Mouse (Mus musculus) embryonic fibroblast, embryonic 13.5 days (primary cell): ENCODE data around the gene Cdk19. TPM values are rescaled to one million over a fixed set of nuclear protein-coding genes. Genes with fewer than 3 reads are reported as not detected.
"Not testable (repeated sequence)": the region's sequence is repeated elsewhere in the genome, so short reads cannot be mapped to it uniquely, and the experiment has no call there.

ENCODE experiments used
- H3K27ac ChIP-seq: 2 replicates; pipeline ENCODE4 v1.5.1; 2012; ENCODE audit warnings: low read length, control low read depth, inconsistent platforms; ENCODE audit not compliant: insufficient read depth
- H3K4me1 ChIP-seq: 2 replicates; pipeline ENCODE4 v1.6.1; 2011; ENCODE audit warnings: low read length; ENCODE audit not compliant: control insufficient read depth, insufficient read depth
- H3K4me3 ChIP-seq: 2 replicates; pipeline ENCODE4 v1.5.1; 2011; ENCODE audit warnings: mild to moderate bottlenecking, control low read depth, low read length; ENCODE audit not compliant: insufficient read depth
- CTCF ChIP-seq: IDR thresholded peaks from 2 replicates; pipeline ENCODE4 v1.5.1; 2011; ENCODE audit warnings: mild to moderate bottlenecking, control low read depth, low read length, moderate library complexity, borderline replicate concordance; ENCODE audit not compliant: insufficient read depth
- POLR2A ChIP-seq: IDR thresholded peaks from 2 replicates; pipeline ENCODE4 v1.6.1; 2011; ENCODE audit warnings: low read depth, mild to moderate bottlenecking, control low read depth, low read length, moderate library complexity
- polyA plus RNA-seq: library from polyadenylated mRNA; stranded (reverse); fragments of >200 nt; gene quantifications from 2 replicates; pipeline ENCODE4 v1.2.4, GENCODE M21; 2011; ENCODE audit warnings: low read depth; ENCODE audit not compliant: missing spikeins, insufficient read length

Gene Cdk19
- polyA plus RNA-seq, 1 experiment, result 18.8 TPM

DNA sequence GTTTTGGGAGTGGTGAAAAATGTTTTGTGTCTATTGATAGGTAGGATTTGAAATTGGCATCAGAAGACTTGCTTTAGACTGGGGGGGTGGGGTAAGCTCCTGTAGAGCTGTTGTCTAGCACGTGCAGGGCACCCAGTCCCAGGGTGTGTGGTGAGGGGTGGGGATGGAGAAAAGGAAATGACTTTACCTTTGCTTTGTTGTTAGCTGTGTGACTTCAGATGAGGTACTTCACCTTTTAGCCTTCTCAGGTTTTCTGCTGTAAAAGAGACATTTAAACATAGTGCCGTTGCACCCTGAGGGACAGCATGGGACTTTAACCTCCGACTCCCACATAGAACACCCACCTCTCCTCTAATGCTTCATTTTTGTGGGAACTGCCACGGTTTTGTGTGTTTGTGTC is 80.5 kb downstream of the Cdk19 start:
- no peak overlapping the region for H3K27ac ChIP-seq
- no peak overlapping the region for H3K4me3 ChIP-seq
- H3K4me1 ChIP-seq, result 0 out of 2 replicates have a peak, but pooled peaks cover 4% of the 10 kb centered on the region
- TF ChIP-seq POLR2A (no peak), CTCF (no peak)

GRCm38 (mm10) chr10:40420703-40421102 is 81.3 kb downstream of the Cdk19 start:
- Histone ChIP-seq H3K4me3 (no peak overlapping the region), H3K4me1 (0 out of 2 replicates have a peak, but pooled peaks cover 4% of the 10 kb centered on the region), H3K27ac (no peak overlapping the region)
- TF ChIP-seq POLR2A (no peak), CTCF (no peak)

DNA sequence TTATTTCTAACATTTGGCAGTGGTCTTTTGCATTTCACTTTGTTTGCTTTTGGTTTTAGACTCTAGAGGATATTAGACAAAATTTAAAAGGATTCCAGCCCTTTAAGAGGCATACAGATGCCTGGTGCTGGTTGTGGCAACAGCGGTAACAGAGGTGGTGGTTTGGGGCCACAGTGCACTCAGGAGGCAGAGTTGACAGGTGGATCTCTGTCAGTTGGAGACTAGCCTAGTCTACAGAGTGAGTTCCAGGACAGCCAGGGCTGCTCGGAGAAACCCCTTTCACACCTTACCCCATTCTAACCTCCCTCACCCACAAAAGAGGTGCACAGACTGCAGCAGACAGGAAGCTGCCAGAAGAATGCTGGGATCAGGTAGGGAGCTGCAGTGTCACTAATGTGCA is 82.4 kb downstream of the Cdk19 start:
- Histone ChIP-seq H3K4me1 (0 out of 2 replicates have a peak, but pooled peaks cover 2% of the 10 kb centered on the region), H3K27ac (no peak overlapping the region), H3K4me3 (no peak overlapping the region)
- no peak for TF ChIP-seq CTCF
- no peak for TF ChIP-seq POLR2A

- Histone ChIP-seq H3K4me3 (no peak overlapping the region), H3K27ac (no peak overlapping the region), H3K4me1 (no peaks in the 10 kb centered on the region)
- TF ChIP-seq POLR2A, result no peak
- TF ChIP-seq CTCF, result no peak
Measured at GRCm38 (mm10) chr10:40422696-40423095, 83.3 kb downstream of the Cdk19 start.

DNA sequence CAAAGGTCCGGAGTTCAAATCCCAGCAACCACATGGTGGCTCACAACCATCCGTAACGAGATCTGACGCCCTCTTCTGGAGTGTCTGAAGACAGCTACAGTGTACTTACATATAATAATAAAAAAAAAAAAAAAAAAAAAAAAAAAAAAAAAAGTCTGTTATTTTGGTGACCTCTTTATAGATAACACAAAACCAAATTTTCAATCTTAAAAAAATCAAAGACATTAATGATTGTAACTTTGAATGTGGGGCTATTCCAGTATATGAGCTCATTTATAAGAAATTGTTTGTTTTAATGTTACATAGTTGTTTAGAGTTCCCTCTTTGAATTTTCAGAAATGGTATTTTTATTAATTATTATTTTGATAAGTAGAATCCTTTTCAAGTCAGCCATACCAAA is 85.1 kb downstream of the Cdk19 start:
- H3K4me3 ChIP-seq, H3K4me1 ChIP-seq, H3K27ac ChIP-seq: not testable (repeated sequence)

GRCm38 (mm10) chr10:40425243-40426095 is 86.1 kb downstream of the Cdk19 start:
- H3K27ac ChIP-seq, result no peak overlapping the region
- no peak overlapping the region for H3K4me3 ChIP-seq
- no peaks in the 10 kb centered on the region; the same call in 1 of the 2 replicates for H3K4me1 ChIP-seq
- TF ChIP-seq CTCF (no peak), POLR2A (no peak)

- H3K4me3 ChIP-seq, result no peak overlapping the region
- no peaks in the 10 kb centered on the region; the same call in 1 of the 2 replicates for H3K4me1 ChIP-seq
- no peak for TF ChIP-seq CTCF
- no peak for TF ChIP-seq POLR2A
- H3K27ac ChIP-seq, result no peak overlapping the region
Measured at GRCm38 (mm10) chr10:40426096-40426450, 86.7 kb downstream of the Cdk19 start.

DNA sequence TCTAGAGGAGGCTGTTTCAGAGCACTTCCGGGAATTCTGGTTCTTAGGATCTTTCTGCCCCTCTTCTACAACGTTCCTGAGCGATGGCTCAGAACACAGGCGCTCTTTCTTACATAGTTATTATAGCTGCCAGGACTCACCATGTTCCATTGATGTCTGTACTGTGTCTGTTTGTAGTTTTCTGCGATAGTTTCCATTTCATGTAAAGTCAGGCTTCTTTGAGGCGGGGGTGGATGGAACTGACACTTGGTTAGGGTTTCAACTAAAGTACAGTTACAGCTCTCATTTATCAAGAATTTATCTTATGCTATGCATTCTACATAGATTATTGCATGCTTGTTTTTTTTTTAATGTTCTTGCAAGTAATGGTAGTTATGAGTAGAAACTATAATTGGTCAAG is 89.3 kb downstream of the Cdk19 start:
- H3K4me3 ChIP-seq, result no peak overlapping the region
- H3K27ac ChIP-seq, result no peak overlapping the region
- no peak for TF ChIP-seq CTCF
- no peak for TF ChIP-seq POLR2A
- H3K4me1 ChIP-seq, result no peaks in the 10 kb centered on the region; the same call in 1 of the 2 replicates

DNA sequence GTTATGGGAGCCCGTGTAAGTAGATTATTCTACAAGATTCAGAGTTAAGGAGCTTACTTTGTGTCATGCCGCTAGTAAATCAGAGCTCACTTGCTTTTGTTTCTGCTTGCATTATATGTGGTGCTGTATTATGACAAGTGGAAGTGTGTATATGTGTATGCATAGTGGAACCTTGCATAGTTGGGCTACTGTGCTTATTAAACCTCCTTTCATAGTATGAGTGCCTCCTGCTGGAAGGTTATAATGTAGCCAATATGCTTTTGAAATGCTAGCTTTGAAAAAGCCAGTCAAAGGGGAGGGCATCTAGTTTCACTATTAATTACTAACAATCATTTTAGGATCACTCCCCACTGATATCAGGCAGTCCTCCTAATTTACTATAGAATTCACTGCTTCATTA is 89.7 kb downstream of the Cdk19 start:
- Histone ChIP-seq H3K4me1 (no peaks in the 10 kb centered on the region; the same call in 1 of the 2 replicates), H3K4me3 (no peak overlapping the region), H3K27ac (no peak overlapping the region)
- TF ChIP-seq POLR2A (no peak), CTCF (no peak)

- TF ChIP-seq POLR2A (no peak), CTCF (no peak)
- Histone ChIP-seq H3K4me1 (no peaks in the 10 kb centered on the region; the same call in 1 of the 2 replicates), H3K4me3 (no peak overlapping the region), H3K27ac (no peak overlapping the region)
Measured at GRCm38 (mm10) chr10:40430209-40430608, 90.8 kb downstream of the Cdk19 start.
